Mouse (Mus musculus) intestine, embryonic 14.5 days (tissue): ENCODE measurements at regions not wholly inside any gene's neighbourhood (a gene's known extent, or its start where the extent isn't known, plus 50 kb on each side); places are given as distances from the start of the nearest gene placed in this dataset.

Experiments used
- ATAC-seq: fragments of 200-750 bp; cut with Nextera tagmentation; replicated peaks from 2 replicates; pipeline ENCODE4 v1.8.0; 2017; ENCODE audit warnings: low read depth, moderate number of reproducible peaks, moderate TSS enrichment, moderate library complexity; ENCODE audit not compliant: low FRiP score, low TSS enrichment
- DNase-seq: peaks from one replicate; pipeline ENCODE4 v3.0.0-alpha.2; 2018; ENCODE audit warnings: low spot score
- H3K27ac ChIP-seq: fragments of 300-500 bp; sonication (generic); 2 replicates; pipeline ENCODE4 v1.5.1; 2014; ENCODE audit warnings: low read depth, mild to moderate bottlenecking, control low read depth
- H3K27me3 ChIP-seq: fragments of 300-500 bp; sonication (generic); replicated peaks from 2 replicates; pipeline ENCODE4 v1.6.1; 2014; ENCODE audit warnings: low read length, control low read depth; ENCODE audit not compliant: control insufficient read depth, insufficient read depth
- H3K36me3 ChIP-seq: fragments of 300-500 bp; sonication (generic); 2 replicates; pipeline ENCODE4 v1.6.1; 2014; ENCODE audit warnings: low read length, control low read depth; ENCODE audit not compliant: control insufficient read depth, insufficient read depth
- H3K4me1 ChIP-seq: fragments of 300-500 bp; sonication (generic); replicated peaks from 2 replicates; pipeline ENCODE4 v1.6.1; 2014; ENCODE audit warnings: low read length, control low read depth, mixed read lengths; ENCODE audit not compliant: control insufficient read depth, insufficient read depth
- H3K4me2 ChIP-seq: fragments of 300-500 bp; sonication (generic); 2 replicates; pipeline ENCODE4 v1.6.1; 2014; ENCODE audit warnings: low read length
- H3K4me3 ChIP-seq: fragments of 300-500 bp; sonication (generic); 2 replicates; pipeline ENCODE4 v1.5.1; 2014; ENCODE audit warnings: low read depth, low read length, control low read depth, mixed read lengths
- H3K9ac ChIP-seq: fragments of 300-500 bp; sonication (generic); 2 replicates; pipeline ENCODE4 v1.6.1; 2014; ENCODE audit warnings: mild to moderate bottlenecking, low read length
- H3K9me3 ChIP-seq: fragments of 300-500 bp; sonication (generic); 2 replicates; pipeline ENCODE4 v1.6.1; 2016; ENCODE audit warnings: low read length, control low read depth; ENCODE audit not compliant: control insufficient read depth
- WGBS: fragments of 180-500 bp; shearing (Covaris S2); extraction: QIAGEN DNeasy Blood & Tissue Kit; methylation state at CpG from one replicate; pipeline ENCODE4 v1.1.7; 2014; 5-methylcytosine and 5-hydroxymethylcytosine counted together

- DNase-seq: no peak
- no peaks in the 10 kb centered on the region for H3K4me1 ChIP-seq
- H3K9ac ChIP-seq: no peak overlapping the region
- ATAC-seq: no peak
- no peak overlapping the region for H3K27ac ChIP-seq
- H3K4me2 ChIP-seq: no peak overlapping the region
- 62% methylated on average over 6 of the region's 6 CpGs for WGBS
- no peaks in the 10 kb centered on the region for H3K9me3 ChIP-seq
- no peaks in the 10 kb centered on the region for H3K36me3 ChIP-seq
- no peaks in the 10 kb centered on the region for H3K27me3 ChIP-seq
- H3K4me3 ChIP-seq: no peak overlapping the region
Observed at GRCm38 (mm10) chr3:143914341-143915217, 290.4 kb downstream of the Lmo4 start.

- Histone ChIP-seq H3K4me3 (no peak overlapping the region), H3K4me1 (no peaks in the 10 kb centered on the region), H3K27ac (no peak overlapping the region), H3K9me3 (no peaks in the 10 kb centered on the region), H3K9ac (no peak overlapping the region), H3K27me3 (no peaks in the 10 kb centered on the region), H3K4me2 (no peak overlapping the region), H3K36me3 (no peaks in the 10 kb centered on the region)
- ATAC-seq: no peak
- WGBS: 71% methylated on average over 3 of the region's 3 CpGs
- DNase-seq: no peak
Observed at GRCm38 (mm10) chr3:143913044-143913574, 291.9 kb downstream of the Lmo4 start.

- no peak for ATAC-seq
- no peaks in the 10 kb centered on the region for H3K27me3 ChIP-seq
- no peaks in the 10 kb centered on the region for H3K4me1 ChIP-seq
- H3K4me2 ChIP-seq: no peak overlapping the region
- H3K36me3 ChIP-seq: no peaks in the 10 kb centered on the region
- 72% methylated on average over 6 of the region's 6 CpGs for WGBS
- no peak overlapping the region for H3K4me3 ChIP-seq
- no peaks in the 10 kb centered on the region for H3K9me3 ChIP-seq
- no peak for DNase-seq
- no peak overlapping the region for H3K9ac ChIP-seq
- no peak overlapping the region for H3K27ac ChIP-seq
Observed at GRCm38 (mm10) chr3:143912433-143912832, 292.6 kb downstream of the Lmo4 start.

GRCm38 (mm10) chr3:143909341-143909740 is 295.7 kb downstream of the Lmo4 start:
- Histone ChIP-seq H3K4me2 (no peak overlapping the region), H3K27ac (no peak overlapping the region), H3K9me3 (no peaks in the 10 kb centered on the region), H3K27me3 (no peaks in the 10 kb centered on the region), H3K36me3 (no peaks in the 10 kb centered on the region), H3K4me3 (no peak overlapping the region), H3K4me1 (no peaks in the 10 kb centered on the region), H3K9ac (no peak overlapping the region)
- 73% methylated on average over 6 of the region's 6 CpGs for WGBS
- no peak for ATAC-seq
- no peak for DNase-seq

- no peak overlapping the region for H3K4me3 ChIP-seq
- 92% methylated on average over 2 of the region's 2 CpGs for WGBS
- DNase-seq (no peak), ATAC-seq (no peak)
- no peaks in the 10 kb centered on the region for H3K27me3 ChIP-seq
- H3K9ac ChIP-seq: no peak overlapping the region
- H3K4me2 ChIP-seq: no peak overlapping the region
- no peaks in the 10 kb centered on the region for H3K4me1 ChIP-seq
- H3K9me3 ChIP-seq: no peaks in the 10 kb centered on the region
- no peak overlapping the region for H3K27ac ChIP-seq
- H3K36me3 ChIP-seq: no peaks in the 10 kb centered on the region
Observed at GRCm38 (mm10) chr3:143903421-143903820, 301.6 kb downstream of the Lmo4 start.

GRCm38 (mm10) chr3:143880813-143881212 is 324.2 kb downstream of the Lmo4 start:
- Histone ChIP-seq H3K27me3 (no peaks in the 10 kb centered on the region), H3K4me3 (no peak overlapping the region), H3K4me2 (no peak overlapping the region), H3K4me1 (no peaks in the 10 kb centered on the region), H3K36me3 (no peaks in the 10 kb centered on the region), H3K9ac (no peak overlapping the region), H3K27ac (no peak overlapping the region), H3K9me3 (no peaks in the 10 kb centered on the region)
- 89% methylated on average over 2 of the region's 2 CpGs for WGBS
- DNase-seq (no peak), ATAC-seq (no peak)

GRCm38 (mm10) chr3:143873876-143874275 is 331.1 kb downstream of the Lmo4 start:
- Histone ChIP-seq H3K36me3 (no peaks in the 10 kb centered on the region), H3K27me3 (no peaks in the 10 kb centered on the region), H3K9ac (no peak overlapping the region), H3K9me3 (no peaks in the 10 kb centered on the region), H3K4me3 (no peak overlapping the region), H3K4me2 (no peak overlapping the region), H3K4me1 (no peaks in the 10 kb centered on the region), H3K27ac (no peak overlapping the region)
- 89% methylated on average over 3 of the region's 3 CpGs for WGBS
- DNase-seq: no peak
- no peak for ATAC-seq

- Histone ChIP-seq H3K36me3 (no peaks in the 10 kb centered on the region), H3K4me2 (no peak overlapping the region), H3K27me3 (no peaks in the 10 kb centered on the region), H3K4me3 (no peak overlapping the region), H3K4me1 (peaks cover 18% of the 10 kb centered on the region), H3K9ac (no peak overlapping the region), H3K27ac (no peak overlapping the region), H3K9me3 (no peaks in the 10 kb centered on the region)
- 59% methylated on average over 4 of the region's 4 CpGs for WGBS
- no peak for DNase-seq
- no peak for ATAC-seq
Observed at GRCm38 (mm10) chr3:143866521-143866920, 338.5 kb downstream of the Lmo4 start.

GRCm38 (mm10) chr3:143865626-143866025 is 339.4 kb downstream of the Lmo4 start:
- H3K27me3 ChIP-seq: no peaks in the 10 kb centered on the region
- H3K27ac ChIP-seq: no peak overlapping the region
- H3K4me3 ChIP-seq: no peak overlapping the region
- no peaks in the 10 kb centered on the region for H3K36me3 ChIP-seq
- no peak overlapping the region for H3K4me2 ChIP-seq
- ATAC-seq: no peak
- H3K9ac ChIP-seq: no peak overlapping the region
- no peak for DNase-seq
- H3K4me1 ChIP-seq: peaks cover 18% of the 10 kb centered on the region
- 39% methylated on average over 7 of the region's 7 CpGs for WGBS
- H3K9me3 ChIP-seq: no peaks in the 10 kb centered on the region
